Mouse (Mus musculus): ENCODE measurements around the gene Esf1.

DNA sequence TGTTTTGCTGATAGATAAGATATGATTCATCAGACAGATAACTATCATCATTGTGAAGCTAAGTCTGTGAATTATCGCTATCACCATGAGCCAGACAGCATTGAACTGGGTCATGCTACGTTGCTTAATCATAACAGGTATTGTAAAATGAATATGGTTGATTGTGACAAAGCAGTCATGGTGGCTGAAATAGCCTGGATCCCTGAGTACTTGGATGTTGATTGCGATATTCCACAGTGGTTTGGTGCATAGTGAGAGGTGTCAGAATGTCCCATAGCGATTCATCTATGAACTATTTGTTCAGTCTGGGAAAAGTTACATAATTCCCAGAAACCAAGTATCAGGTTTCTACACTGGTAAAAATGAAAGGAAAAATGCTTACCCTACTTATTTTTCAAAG is 62.7 kb downstream of the Esf1 start:
- TF ChIP-seq CTCF (IDR thresholded peaks at IDR 0.05; ENCODE audit: control insufficient read depth, insufficient read depth, insufficient read length) = no peak
- no peak for TF ChIP-seq USF1 (IDR thresholded peaks at IDR 0.05; ENCODE audit: low read depth)
- no peak for TF ChIP-seq MAX (IDR thresholded peaks at IDR 0.05)
- TF ChIP-seq MYOG (IDR thresholded peaks at IDR 0.05; ENCODE audit: control insufficient read depth, extremely low read depth, insufficient read length) = no peak
- no peak for TF ChIP-seq FOSL1 (IDR thresholded peaks at IDR 0.05; ENCODE audit: insufficient read depth, low read length, poor library complexity, severe bottlenecking)
- TF ChIP-seq MYOD1 (IDR thresholded peaks at IDR 0.05; ENCODE audit: control insufficient read depth, insufficient read length, low read depth) = no peak
